Mouse (Mus musculus) neural tube, embryonic 11.5 days (tissue): Measurements from ENCODE around the gene Ptprm. TPM values are rescaled to one million over a fixed set of nuclear protein-coding genes. Genes with fewer than 3 reads are reported as not detected.
A peak's percentile ranks its signal among the peaks of the same experiment; 100 is the strongest.

ENCODE experiments used
- ATAC-seq: fragments of 200-750 bp; cut with Nextera tagmentation; 2 replicates; pipeline ENCODE4 v1.8.0; 2017; ENCODE audit warnings: moderate number of reproducible peaks, mild to moderate bottlenecking, moderate TSS enrichment, moderate library complexity; ENCODE audit not compliant: insufficient read depth, low FRiP score, low TSS enrichment
- DNase-seq: peaks from one replicate; pipeline ENCODE4 v3.0.0-alpha.2; 2015; ENCODE audit warnings: low spot score
- H3K27ac ChIP-seq: fragments of 300-500 bp; sonication (generic); 2 replicates; pipeline ENCODE4 v1.5.1; 2014; ENCODE audit warnings: low read depth, mild to moderate bottlenecking, low read length
- H3K27me3 ChIP-seq: fragments of 300-500 bp; sonication (generic); 2 replicates; pipeline ENCODE4 v1.6.1; 2014; ENCODE audit warnings: mild to moderate bottlenecking, low read length, mixed read lengths; ENCODE audit not compliant: control insufficient read depth, insufficient read depth
- H3K36me3 ChIP-seq: fragments of 300-500 bp; sonication (generic); 2 replicates; pipeline ENCODE4 v1.6.1; 2014; ENCODE audit warnings: mild to moderate bottlenecking, low read length, moderate library complexity, mixed read lengths; ENCODE audit not compliant: control insufficient read depth, insufficient read depth
- H3K4me1 ChIP-seq: fragments of 300-500 bp; sonication (generic); 2 replicates; pipeline ENCODE4 v1.6.1; 2014; ENCODE audit warnings: low read length, mixed read lengths; ENCODE audit not compliant: control insufficient read depth, insufficient read depth
- H3K4me2 ChIP-seq: fragments of 300-500 bp; sonication (generic); 2 replicates; pipeline ENCODE4 v1.6.1; 2014; ENCODE audit warnings: low read depth, mild to moderate bottlenecking, moderate library complexity
- H3K4me3 ChIP-seq: fragments of 300-500 bp; sonication (generic); 2 replicates; pipeline ENCODE4 v1.5.1; 2014; ENCODE audit warnings: low read depth, low read length
- H3K9ac ChIP-seq: fragments of 300-500 bp; sonication (generic); 2 replicates; pipeline ENCODE4 v1.6.1; 2014; ENCODE audit warnings: mild to moderate bottlenecking, low read length
- H3K9me3 ChIP-seq: fragments of 300-500 bp; sonication (generic); 2 replicates; pipeline ENCODE4 v1.6.1; 2016; ENCODE audit warnings: low read length; ENCODE audit not compliant: control insufficient read depth
- WGBS: fragments of 180-500 bp; shearing (Covaris S2); extraction: QIAGEN DNeasy Blood & Tissue Kit; methylation state at CpG from one replicate; pipeline ENCODE4 v1.1.7; 2014; 5-methylcytosine and 5-hydroxymethylcytosine counted together
- polyA plus RNA-seq: library from polyadenylated mRNA; unstranded; fragments of >200 nt; fragmentation: Nextera tagmentation; extraction: Ambion mirVana; gene quantifications from 2 replicates; pipeline ENCODE4 v1.2.1, GENCODE M21; 2014

Gene Ptprm
- polyA plus RNA-seq, 1 experiment from 2014 or later = 12.7 TPM

GRCm38 (mm10) chr17:67352956-67353795, 1.1 kb downstream of the Ptprm start:
- Histone ChIP-seq H3K4me2 (peak overlapping the region; percentile 95), H3K9ac (peak overlapping the region; percentile 62), H3K27ac (no peak overlapping the region), H3K4me3 (peak overlapping the region; percentile 53), H3K4me1 (0 out of 2 replicates have a peak, but pooled peaks cover 2% of the 10 kb centered on the region), H3K36me3 (no peaks in the 10 kb centered on the region), H3K9me3 (no peaks in the 10 kb centered on the region), H3K27me3 (no peaks in the 10 kb centered on the region)
- ATAC-seq = peak; percentile 11; the same call in 1 of the 2 replicates
- DNase-seq = peak; percentile 70
- 5% methylated on average over 50 of the region's 50 CpGs for WGBS

GRCm38 (mm10) chr17:67351423-67351822, 2.8 kb downstream of the Ptprm start:
- WGBS = 77% methylated on average over 5 of the region's 5 CpGs
- no peaks in the 10 kb centered on the region for H3K9me3 ChIP-seq
- H3K27me3 ChIP-seq = no peaks in the 10 kb centered on the region
- no peak overlapping the region for H3K4me2 ChIP-seq
- no peaks in the 10 kb centered on the region for H3K36me3 ChIP-seq
- no peak overlapping the region for H3K27ac ChIP-seq
- no peak overlapping the region for H3K9ac ChIP-seq
- ATAC-seq (no peak), DNase-seq (no peak)
- H3K4me1 ChIP-seq = 0 out of 2 replicates have a peak, but pooled peaks cover 2% of the 10 kb centered on the region
- H3K4me3 ChIP-seq = no peak overlapping the region

- no peak overlapping the region for H3K4me3 ChIP-seq
- H3K27ac ChIP-seq = no peak overlapping the region
- H3K27me3 ChIP-seq = no peaks in the 10 kb centered on the region
- whole genome bisulfite sequencing = 84% methylated on average over 7 of the region's 7 CpGs
- H3K4me2 ChIP-seq = no peak overlapping the region
- no peak overlapping the region for H3K9ac ChIP-seq
- H3K36me3 ChIP-seq = no peaks in the 10 kb centered on the region
- no peaks in the 10 kb centered on the region for H3K9me3 ChIP-seq
- no peak for ATAC-seq
- DNase-seq = no peak
- H3K4me1 ChIP-seq = 0 out of 2 replicates have a peak, but pooled peaks cover 2% of the 10 kb centered on the region
These were observed 3.7 kb downstream of the Ptprm start for GRCm38 (mm10) chr17:67350536-67350935.

GRCm38 (mm10) chr17:67349594-67349993, 4.7 kb downstream of the Ptprm start:
- Histone ChIP-seq H3K36me3 (no peaks in the 10 kb centered on the region), H3K4me2 (no peak overlapping the region), H3K4me3 (no peak overlapping the region), H3K9me3 (no peaks in the 10 kb centered on the region), H3K27me3 (no peaks in the 10 kb centered on the region), H3K4me1 (no peaks in the 10 kb centered on the region), H3K27ac (no peak overlapping the region), H3K9ac (no peak overlapping the region)
- no peak for DNase-seq
- ATAC-seq = no peak
- WGBS = 95% methylated on average over 8 of the region's 8 CpGs

DNA sequence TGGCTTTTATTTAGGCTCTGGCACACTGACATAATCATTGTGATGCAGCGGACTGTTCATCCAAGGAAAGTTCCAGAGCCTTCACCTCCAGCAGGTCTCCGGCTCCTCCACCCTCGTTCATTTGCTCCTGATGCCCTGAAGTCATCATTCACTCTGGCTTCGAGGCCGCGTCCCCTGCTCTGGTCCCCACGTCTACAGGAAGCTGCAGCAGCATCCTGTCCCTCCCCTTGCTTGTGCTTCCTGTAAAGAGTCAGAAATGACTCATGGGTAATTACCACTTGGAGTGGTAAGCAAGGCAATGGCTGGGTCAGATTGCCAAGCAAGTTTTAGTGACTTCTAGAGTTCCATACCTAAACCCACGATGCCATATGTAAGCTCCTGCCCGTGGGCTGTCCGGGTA, 7.3 kb downstream of the Ptprm start:
- H3K4me2 ChIP-seq = no peak overlapping the region
- 78% methylated on average over 10 of the region's 10 CpGs for WGBS
- no peaks in the 10 kb centered on the region for H3K9me3 ChIP-seq
- DNase-seq (no peak), ATAC-seq (no peak)
- H3K27me3 ChIP-seq = no peaks in the 10 kb centered on the region
- H3K4me3 ChIP-seq = no peak overlapping the region
- H3K27ac ChIP-seq = no peak overlapping the region
- no peak overlapping the region for H3K9ac ChIP-seq
- H3K36me3 ChIP-seq = no peaks in the 10 kb centered on the region
- H3K4me1 ChIP-seq = no peaks in the 10 kb centered on the region

DNA sequence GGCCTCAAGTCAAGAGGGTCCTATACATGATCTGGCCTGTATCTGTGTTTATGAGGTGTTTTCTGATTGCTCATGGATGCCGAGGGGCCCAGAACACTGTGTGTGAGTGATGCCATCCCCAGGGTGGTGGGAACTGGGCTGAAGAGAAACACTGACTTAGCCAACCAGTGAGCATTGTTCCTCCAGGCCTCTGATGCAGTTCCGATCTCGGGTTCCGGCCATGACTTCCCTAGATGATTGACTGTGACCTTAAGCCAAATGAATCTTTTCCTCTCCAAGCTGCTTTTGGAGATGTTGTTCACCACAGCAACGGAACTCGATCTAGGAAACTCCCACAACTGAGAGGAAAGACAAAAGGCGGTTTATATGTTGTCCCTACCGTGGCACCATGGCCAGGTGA, 9.1 kb downstream of the Ptprm start:
- no peaks in the 10 kb centered on the region for H3K9me3 ChIP-seq
- ATAC-seq (no peak), DNase-seq (no peak)
- no peak overlapping the region for H3K4me3 ChIP-seq
- no peak overlapping the region for H3K9ac ChIP-seq
- no peak overlapping the region for H3K27ac ChIP-seq
- no peaks in the 10 kb centered on the region for H3K4me1 ChIP-seq
- no peaks in the 10 kb centered on the region for H3K27me3 ChIP-seq
- H3K36me3 ChIP-seq = no peaks in the 10 kb centered on the region
- 89% methylated on average over 8 of the region's 8 CpGs for WGBS
- no peak overlapping the region for H3K4me2 ChIP-seq

DNA sequence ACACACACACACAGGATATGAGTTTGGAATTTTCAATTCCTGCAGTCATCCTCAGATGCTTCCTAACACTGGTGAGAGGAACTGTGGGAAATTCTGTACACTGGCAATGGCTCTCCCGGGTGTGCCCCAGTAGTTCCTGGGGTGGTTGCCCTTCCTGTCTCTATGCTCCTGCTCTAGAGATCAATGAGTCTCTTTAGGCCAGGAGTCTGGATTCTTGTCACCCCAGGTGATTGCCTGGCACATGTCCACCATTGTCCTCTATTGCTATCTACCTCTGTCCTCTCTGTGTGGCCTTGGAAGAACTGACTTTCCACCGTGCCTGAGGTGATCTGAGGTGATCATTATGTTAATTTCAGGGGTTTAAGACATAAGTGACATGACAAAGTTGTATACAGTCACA, 10.8 kb downstream of the Ptprm start:
- Histone ChIP-seq H3K9ac (no peak overlapping the region), H3K27ac (no peak overlapping the region), H3K36me3 (no peaks in the 10 kb centered on the region), H3K4me3 (no peak overlapping the region), H3K4me1 (no peaks in the 10 kb centered on the region), H3K4me2 (no peak overlapping the region), H3K27me3 (no peaks in the 10 kb centered on the region), H3K9me3 (no peaks in the 10 kb centered on the region)
- WGBS = 83% methylated on average over 2 of the region's 2 CpGs
- no peak for ATAC-seq
- DNase-seq = no peak

GRCm38 (mm10) chr17:67343006-67343405, 11.3 kb downstream of the Ptprm start:
- Histone ChIP-seq H3K9ac (no peak overlapping the region), H3K36me3 (no peaks in the 10 kb centered on the region), H3K9me3 (no peaks in the 10 kb centered on the region), H3K4me1 (no peaks in the 10 kb centered on the region), H3K4me3 (no peak overlapping the region), H3K27ac (no peak overlapping the region), H3K27me3 (no peaks in the 10 kb centered on the region), H3K4me2 (no peak overlapping the region)
- ATAC-seq (no peak), DNase-seq (no peak)
- 94% methylated on average over 6 of the region's 6 CpGs for WGBS

GRCm38 (mm10) chr17:67340362-67340761, 13.9 kb downstream of the Ptprm start:
- no peak overlapping the region for H3K27ac ChIP-seq
- no peaks in the 10 kb centered on the region for H3K9me3 ChIP-seq
- no peak for ATAC-seq
- H3K4me2 ChIP-seq = no peak overlapping the region
- no peak for DNase-seq
- no peak overlapping the region for H3K4me3 ChIP-seq
- 85% methylated on average over 6 of the region's 6 CpGs for WGBS
- H3K9ac ChIP-seq = no peak overlapping the region
- H3K36me3 ChIP-seq = no peaks in the 10 kb centered on the region
- no peaks in the 10 kb centered on the region for H3K4me1 ChIP-seq
- no peaks in the 10 kb centered on the region for H3K27me3 ChIP-seq
